Comparison of ENCODE assay signal across 13 mouse cellular contexts in genomic region chr8:87860905-87861304, GRCm38 (mm10).
A peak's percentile ranks its signal among the peaks of the same experiment; 100 is the strongest.
DNase-seq lines count a peak whose midpoint lies in the region; ATAC-seq and TF ChIP-seq lines count a peak whose summit lies in the region.
"Had no signal": no experiment of that assay in that cellular context is flagged by ENCODE, and none has a peak within 500 bp of the region (broad histone marks: within the 10 kb centered on the region; RNA-seq: fewer than 3 reads in every experiment).

No protein-coding gene starts in this region.

- H3K27ac ChIP-seq in forebrain, embryonic 12.5 days: peak overlapping the region; percentile 37
- H3K27ac ChIP-seq in forebrain, embryonic 10.5 days: no peak overlapping the region
- peak overlapping the region; percentile 55 for H3K27ac ChIP-seq in layer of hippocampus, adult 2 months
- H3K27ac ChIP-seq in limb, embryonic 11.5 days (replicated peaks; ENCODE audit: low read depth, low read length): no peak overlapping the region
- no peak overlapping the region for H3K27ac ChIP-seq in stomach, embryonic 14.5 days (ENCODE audit: low read length)
- H3K27ac ChIP-seq: heart, embryonic 13.5 days had no signal

- no peak for TF ChIP-seq CTCF in layer of hippocampus, adult 2 months (conservative IDR thresholded peaks at IDR 0.05)

- H3K9ac ChIP-seq in forebrain, embryonic 12.5 days: no peak overlapping the region
- H3K9ac ChIP-seq in limb, embryonic 11.5 days (ENCODE audit: low read length): no peak overlapping the region
- no peak overlapping the region for H3K9ac ChIP-seq in stomach, embryonic 14.5 days (replicated peaks; ENCODE audit: low read depth, low read length)
- H3K9ac ChIP-seq: heart, embryonic 13.5 days; lung, embryonic 14.5 days had no signal

- WGBS in forebrain, embryonic 12.5 days: 52% methylated on average over 6 of the region's 6 CpGs
- WGBS in forebrain, embryonic 10.5 days: 78% methylated on average over 6 of the region's 6 CpGs
- 15% methylated on average over 6 of the region's 6 CpGs for WGBS in limb, embryonic 11.5 days
- WGBS in stomach, embryonic 14.5 days: 54% methylated on average over 6 of the region's 6 CpGs

- H3K36me3 ChIP-seq in forebrain, embryonic 12.5 days (replicated peaks): peaks cover 20% of the 10 kb centered on the region
- peaks cover 46% of the 10 kb centered on the region for H3K36me3 ChIP-seq in forebrain, embryonic 10.5 days (replicated peaks)
- peaks cover 3% of the 10 kb centered on the region for H3K36me3 ChIP-seq in limb, embryonic 11.5 days (ENCODE audit: control insufficient read depth, insufficient read depth, low read length)
- H3K36me3 ChIP-seq in stomach, embryonic 14.5 days (ENCODE audit: control insufficient read depth, insufficient read depth, low read length): no peaks in the 10 kb centered on the region

- H3K4me3 ChIP-seq in forebrain, embryonic 12.5 days (replicated peaks): no peak overlapping the region
- H3K4me3 ChIP-seq in forebrain, embryonic 10.5 days: no peak overlapping the region
- H3K4me3 ChIP-seq in layer of hippocampus, adult 2 months: no peak overlapping the region
- H3K4me3 ChIP-seq in limb, embryonic 11.5 days (ENCODE audit: low read depth, low read length): no peak overlapping the region
- H3K4me3 ChIP-seq in stomach, embryonic 14.5 days (ENCODE audit: low read depth, low read length): no peak overlapping the region
- H3K4me3 ChIP-seq: heart, embryonic 13.5 days had no signal

- no peak for DNase-seq in forebrain, embryonic 10.5 days (ENCODE audit: extremely low spot score, low spot score)
- DNase-seq in layer of hippocampus, adult 2 months (ENCODE audit: low spot score in 2 of 2): peak in 1 of 2 experiments; percentile 6
- DNase-seq in layer of hippocampus, adult 9-10 months (ENCODE audit: low spot score): no peak
- no peak for DNase-seq in limb, embryonic 11.5 days (ENCODE audit: low spot score)
- DNase-seq in adrenal gland, postnatal 10 days: no peak
- DNase-seq in embryo, embryonic 10.5 days (ENCODE audit: low spot score): no peak
- DNase-seq: cerebellum, postnatal 25 days; gastrocnemius, postnatal 14 days had no signal

- no peak overlapping the region for H3K4me2 ChIP-seq in forebrain, embryonic 12.5 days
- H3K4me2 ChIP-seq in limb, embryonic 11.5 days (ENCODE audit: low read depth, severe bottlenecking): peak overlapping the region; percentile 11; the same call in 1 of the 2 replicates
- H3K4me2 ChIP-seq in stomach, embryonic 14.5 days (replicated peaks; ENCODE audit: low read depth, low read length): 0 out of 2 replicates have a peak overlapping the region, but pooled peaks have one; percentile 16
- H3K4me2 ChIP-seq: heart, embryonic 13.5 days; lung, embryonic 14.5 days had no signal

- H3K9me3 ChIP-seq in forebrain, embryonic 12.5 days: no peaks in the 10 kb centered on the region
- H3K9me3 ChIP-seq in forebrain, embryonic 10.5 days: no peaks in the 10 kb centered on the region; the same call in 1 of the 2 replicates
- H3K9me3 ChIP-seq in limb, embryonic 11.5 days (ENCODE audit: control insufficient read depth, low read length): no peaks in the 10 kb centered on the region
- no peaks in the 10 kb centered on the region for H3K9me3 ChIP-seq in stomach, embryonic 14.5 days (ENCODE audit: control insufficient read depth, low read depth, low read length)
- H3K9me3 ChIP-seq: heart, embryonic 13.5 days had no signal

- no peaks in the 10 kb centered on the region for H3K27me3 ChIP-seq in forebrain, embryonic 12.5 days
- no peaks in the 10 kb centered on the region for H3K27me3 ChIP-seq in forebrain, embryonic 10.5 days (ENCODE audit: poor library complexity, severe bottlenecking)
- no peaks in the 10 kb centered on the region for H3K27me3 ChIP-seq in limb, embryonic 11.5 days (ENCODE audit: control insufficient read depth, insufficient read depth, low read length)
- no peaks in the 10 kb centered on the region for H3K27me3 ChIP-seq in stomach, embryonic 14.5 days (ENCODE audit: control insufficient read depth, insufficient read depth, low read length)
- H3K27me3 ChIP-seq: heart, embryonic 13.5 days had no signal

- H3K4me1 ChIP-seq in forebrain, embryonic 12.5 days: peaks cover 50% of the 10 kb centered on the region
- peaks cover 71% of the 10 kb centered on the region for H3K4me1 ChIP-seq in forebrain, embryonic 10.5 days
- H3K4me1 ChIP-seq in limb, embryonic 11.5 days (ENCODE audit: control insufficient read depth, insufficient read depth, low read length): peaks cover 32% of the 10 kb centered on the region
- H3K4me1 ChIP-seq in stomach, embryonic 14.5 days (ENCODE audit: control insufficient read depth, insufficient read depth, low read length): peaks cover 11% of the 10 kb centered on the region; the same call in 1 of the 2 replicates

- no peak for ATAC-seq in forebrain, embryonic 12.5 days (ENCODE audit: low FRiP score)
- no peak for ATAC-seq in limb, embryonic 11.5 days (ENCODE audit: insufficient number of reproducible peaks, low FRiP score, low TSS enrichment, low read depth)
- no peak for ATAC-seq in stomach, embryonic 14.5 days (ENCODE audit: insufficient number of reproducible peaks, insufficient read depth, low FRiP score, low read depth)
- ATAC-seq: intestine, postnatal 0 days had no signal

Comparison
In these comparisons a context has a peak if more than half of its experiments do, and no peak if none do; other contexts are left out.
1. H3K27ac ChIP-seq: peak in forebrain, embryonic 12.5 days (single experiment) and layer of hippocampus, adult 2 months (single experiment); none in forebrain, embryonic 10.5 days (single experiment), limb, embryonic 11.5 days (single experiment) and stomach, embryonic 14.5 days (single experiment).